Mouse (Mus musculus): Measurements from ENCODE around the gene Birc2.
A peak's percentile ranks its signal among the peaks of the same experiment; 100 is the strongest.

The Birc2 gene

GRCm38 (mm10) chr9:7846667-7847199 lies 9.9 kb upstream of the Birc2 start:
- no peak for DNase-seq (ENCODE audit: inconsistent age in 2 of 2, low spot score in 1 of 2)

- no peak for DNase-seq (ENCODE audit: inconsistent age in 2 of 2, low spot score in 1 of 2)
Observed at GRCm38 (mm10) chr9:7845216-7845895, 8.5 kb upstream of the Birc2 start.

DNA sequence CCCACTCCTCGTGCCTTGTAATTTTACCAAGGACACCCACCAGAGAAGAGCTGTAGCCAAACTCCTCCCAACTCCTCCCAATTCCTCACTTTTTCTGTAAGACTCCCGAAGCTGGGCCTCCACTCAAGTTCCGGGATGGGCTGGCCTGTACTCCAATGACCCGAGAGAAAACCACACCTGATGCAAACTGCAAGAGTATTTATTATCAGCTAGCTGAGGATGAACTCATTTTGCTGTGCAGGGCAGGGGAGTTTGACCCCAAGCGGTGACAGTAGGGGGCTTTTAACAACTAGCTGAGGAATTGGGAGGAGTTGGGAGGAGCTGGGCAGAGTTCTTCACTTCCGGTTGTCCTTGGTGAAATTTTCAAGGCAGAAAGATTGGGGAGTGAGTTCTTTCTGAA lies 4.4 kb upstream of the Birc2 start:
- DNase-seq (ENCODE audit: inconsistent age in 2 of 2, low spot score in 1 of 2): peak; percentile 75 to 93

DNA sequence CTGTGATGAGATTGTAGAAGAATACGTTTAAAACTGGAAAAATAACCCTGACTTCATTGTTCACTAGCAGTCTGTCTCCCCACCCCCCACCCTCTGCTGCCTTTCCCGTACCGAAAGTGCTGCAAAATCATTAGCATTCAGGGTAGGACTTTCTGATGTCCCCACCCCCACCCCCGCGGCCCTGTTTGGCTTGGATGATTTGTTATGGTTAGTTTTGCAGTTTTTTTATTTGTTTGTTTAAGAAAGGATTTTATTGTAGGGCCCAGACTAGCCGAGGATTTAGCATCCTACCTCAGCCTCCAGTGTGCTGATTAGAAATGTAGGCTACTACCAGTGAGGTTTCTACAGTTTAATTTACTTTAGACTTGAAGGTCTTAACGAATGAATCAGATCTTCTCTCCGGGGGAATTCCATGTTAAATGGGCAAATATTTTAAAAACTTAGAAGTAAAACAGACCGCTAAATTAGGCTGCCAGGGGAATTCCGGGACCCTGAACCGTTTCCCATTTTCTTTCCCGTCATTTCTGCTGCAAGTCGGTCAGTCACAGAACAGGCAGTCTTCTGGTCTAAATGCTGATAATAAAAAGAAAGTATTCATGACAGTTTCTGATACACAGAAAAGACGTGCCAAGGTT lies 1.1 kb upstream of the Birc2 start:
- DNase-seq (ENCODE audit: inconsistent age in 2 of 2, low spot score in 1 of 2): peak; percentile 60 to 90

DNA sequence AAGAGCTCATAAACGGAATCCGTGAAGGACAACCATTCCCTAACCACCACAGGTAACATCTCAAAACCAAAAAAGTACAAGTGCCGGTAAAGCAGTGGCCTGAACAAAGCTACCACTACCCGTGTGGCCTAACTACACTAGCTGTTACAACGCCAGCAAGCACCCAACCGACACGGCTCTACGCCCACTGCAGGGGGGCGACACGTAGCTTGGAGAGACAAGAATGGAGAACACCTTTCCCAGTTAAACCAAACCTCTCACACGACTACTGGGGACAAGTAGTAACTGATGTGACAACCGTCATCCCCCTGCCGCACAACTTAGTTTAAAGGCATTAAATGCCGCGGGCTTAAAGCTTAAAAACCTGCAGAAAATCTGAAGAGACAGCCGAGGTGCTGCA lies 533 bp downstream of the Birc2 start:
- DNase-seq (ENCODE audit: inconsistent age in 2 of 2, low spot score in 1 of 2): peak; percentile 60 to 86

- DNase-seq (ENCODE audit: inconsistent age in 2 of 2, low spot score in 1 of 2): no peak
Observed at GRCm38 (mm10) chr9:7835302-7835701, 1.6 kb downstream of the Birc2 start.

GRCm38 (mm10) chr9:7833421-7833820 lies 3.4 kb downstream of the Birc2 start:
- DNase-seq (ENCODE audit: inconsistent age in 2 of 2, low spot score in 1 of 2): peak in 1 of 2 experiments; percentile 50

DNA sequence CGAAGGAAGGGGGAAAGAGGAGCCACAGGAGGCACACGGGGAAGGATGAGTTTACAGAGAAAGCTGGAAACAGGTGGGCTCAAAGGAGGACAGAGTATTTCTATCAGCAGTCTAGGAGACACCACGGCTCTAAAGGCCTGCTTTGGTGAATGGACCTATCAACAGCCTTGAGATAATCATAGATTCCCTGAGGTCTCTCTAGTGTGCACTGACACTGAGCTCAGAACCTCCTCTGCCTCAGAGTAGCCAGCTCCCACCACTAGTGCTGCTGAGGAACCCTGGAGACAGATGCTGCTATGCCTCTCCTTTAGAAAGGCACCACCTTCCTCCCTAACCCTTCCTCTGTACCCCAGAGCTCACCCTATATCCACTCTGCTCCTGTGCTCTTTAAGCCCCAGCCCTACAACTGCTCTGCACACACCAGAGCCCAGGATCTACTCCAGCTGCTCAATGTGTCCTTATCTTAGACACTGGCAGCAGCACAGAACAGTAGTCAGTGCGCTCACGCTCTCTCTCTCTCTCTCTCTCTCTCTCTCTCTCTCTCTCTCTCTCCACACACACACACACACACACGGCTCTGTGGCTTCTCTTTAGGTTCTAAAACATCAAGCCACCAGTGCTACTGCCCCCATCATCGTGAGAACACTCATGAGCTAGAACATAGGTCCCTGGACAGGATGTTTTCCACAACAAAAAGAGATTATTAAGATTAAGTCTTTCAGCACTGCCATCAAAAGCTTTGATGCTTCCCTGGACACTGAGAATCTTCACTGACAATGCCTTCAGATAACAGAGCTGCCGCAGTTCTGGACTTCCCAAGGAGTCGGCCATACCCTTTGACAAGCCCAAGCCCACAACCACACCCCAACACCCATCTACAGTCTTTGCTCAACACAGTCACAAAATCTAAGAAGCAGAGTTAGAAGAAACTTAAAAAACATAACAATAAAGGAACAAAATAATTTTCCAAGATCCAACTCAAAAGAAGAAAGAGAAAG lies 7.0 kb downstream of the Birc2 start:
- peak in 1 of 2 experiments; percentile 64 for DNase-seq (ENCODE audit: inconsistent age in 2 of 2, low spot score in 1 of 2)

- DNase-seq (ENCODE audit: inconsistent age in 2 of 2, low spot score in 1 of 2): no peak
Observed at GRCm38 (mm10) chr9:7828706-7829105, 8.2 kb downstream of the Birc2 start.

- DNase-seq (ENCODE audit: inconsistent age in 2 of 2, low spot score in 1 of 2): no peak
Observed at GRCm38 (mm10) chr9:7824916-7825315, 11.9 kb downstream of the Birc2 start.

DNA sequence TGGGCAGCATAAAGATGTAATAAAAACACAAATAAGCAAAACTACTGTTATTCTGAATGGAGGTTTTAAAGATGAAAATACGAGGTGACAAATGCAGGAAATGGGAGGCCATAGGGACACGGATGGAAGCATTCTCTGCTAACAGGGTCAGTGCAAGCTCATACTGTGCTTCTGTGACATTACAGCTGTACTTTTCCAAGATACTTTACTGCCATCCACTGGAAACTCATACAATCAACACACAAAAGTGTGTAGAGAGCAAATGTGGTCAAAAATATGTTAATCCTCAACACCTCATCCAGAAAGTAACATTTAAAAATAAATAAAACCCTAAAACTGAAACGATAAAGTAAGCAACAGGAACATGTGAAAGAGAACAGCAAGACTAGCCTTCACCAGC lies 14.1 kb downstream of the Birc2 start:
- DNase-seq (ENCODE audit: inconsistent age in 2 of 2, low spot score in 1 of 2): no peak

- DNase-seq (ENCODE audit: inconsistent age in 2 of 2, low spot score in 1 of 2): no peak
Observed at GRCm38 (mm10) chr9:7805101-7805506, 31.8 kb downstream of the Birc2 start.

- no peak for DNase-seq (ENCODE audit: inconsistent age in 2 of 2, low spot score in 1 of 2)
Observed at GRCm38 (mm10) chr9:7798555-7798954, 38.3 kb downstream of the Birc2 start.

GRCm38 (mm10) chr9:7797542-7797941 lies 39.3 kb downstream of the Birc2 start:
- no peak for DNase-seq (ENCODE audit: inconsistent age in 2 of 2, low spot score in 1 of 2)

- peak; percentile 36 to 68 for DNase-seq (ENCODE audit: inconsistent age in 2 of 2, low spot score in 1 of 2)
Observed at GRCm38 (mm10) chr9:7796129-7796864, 40.6 kb downstream of the Birc2 start.

GRCm38 (mm10) chr9:7795581-7795980 lies 41.3 kb downstream of the Birc2 start:
- DNase-seq (ENCODE audit: inconsistent age in 2 of 2, low spot score in 1 of 2): no peak

GRCm38 (mm10) chr9:7793561-7793960 lies 43.3 kb downstream of the Birc2 start:
- DNase-seq (ENCODE audit: inconsistent age in 2 of 2, low spot score in 1 of 2): no peak

DNA sequence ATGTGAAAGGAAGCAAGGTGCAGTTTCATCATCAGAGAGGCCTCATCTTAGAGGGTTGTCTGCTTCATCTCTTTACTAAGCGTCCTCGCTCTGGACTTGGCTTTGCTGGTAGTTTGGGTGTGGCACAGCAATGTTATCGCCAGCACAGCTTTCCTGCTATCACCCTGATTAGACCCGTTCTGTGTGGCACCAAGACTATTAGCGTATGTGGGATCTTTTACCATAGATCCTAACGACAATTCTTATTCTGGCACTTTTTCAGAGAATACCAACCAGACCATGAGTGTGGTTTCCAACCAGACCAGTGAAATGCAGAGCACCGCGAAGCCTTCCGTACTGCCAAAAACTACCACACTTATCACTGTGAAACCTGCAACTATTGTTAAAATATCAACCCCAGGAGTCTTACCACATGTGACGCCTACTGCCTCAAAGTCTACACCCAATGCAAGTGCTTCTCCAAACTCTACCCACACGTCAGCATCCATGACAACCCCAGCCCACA lies 46.2 kb downstream of the Birc2 start:
- DNase-seq (ENCODE audit: inconsistent age in 2 of 2, low spot score in 1 of 2): no peak

DNA sequence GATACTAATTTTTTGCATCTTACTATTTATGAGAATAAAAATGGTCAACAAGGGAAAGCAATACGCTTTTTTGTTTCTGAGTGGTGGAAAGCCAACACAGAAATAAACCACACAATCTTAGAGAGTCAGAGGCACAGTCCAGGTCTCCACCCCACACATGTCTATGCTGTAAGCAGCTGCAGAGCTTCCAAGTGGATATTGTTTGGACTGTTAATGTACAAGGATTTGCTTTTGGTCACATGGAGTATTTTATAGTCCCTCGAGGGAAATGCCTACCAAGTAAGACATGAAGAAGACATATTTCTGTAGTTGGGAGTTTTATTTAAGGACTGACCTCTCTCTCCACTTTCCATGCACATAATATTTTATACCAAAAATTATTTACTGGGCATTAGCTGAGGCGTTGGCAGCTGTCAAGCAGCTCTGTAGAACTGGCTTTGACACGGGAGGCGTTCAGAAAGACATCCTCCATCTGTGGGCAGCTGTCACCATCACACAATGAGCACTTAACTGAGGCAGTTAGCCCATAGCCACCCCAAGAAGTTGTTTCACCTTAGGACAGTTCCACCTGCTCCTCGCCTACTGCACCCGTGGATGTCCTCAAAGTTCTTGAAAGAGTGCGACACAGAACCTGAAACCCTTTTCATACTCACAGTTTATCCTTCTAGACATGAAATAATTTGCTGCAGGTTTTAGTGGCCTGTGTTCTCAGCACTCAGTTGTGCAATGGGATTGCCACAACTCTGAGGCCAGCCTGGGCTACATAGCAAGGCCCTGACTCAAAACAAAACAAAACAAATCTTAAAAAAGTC lies 46.9 kb downstream of the Birc2 start:
- DNase-seq (ENCODE audit: inconsistent age in 2 of 2, low spot score in 1 of 2): no peak

GRCm38 (mm10) chr9:7788411-7788810 lies 48.5 kb downstream of the Birc2 start:
- DNase-seq (ENCODE audit: inconsistent age in 2 of 2, low spot score in 1 of 2): no peak
